Mouse (Mus musculus) WW6 (cell line): ENCODE data around the gene Traip.

Source experiments
- DNase-seq: peaks from one replicate; pipeline ENCODE4 v3.0.0-alpha.2; 2013; ENCODE audit warnings: low read depth, low spot score

Gene Traip

GRCm38 (mm10) chr9:107949922-107950235 is at the start of gene Traip:
TSS of gene Traip (plus strand) at chr9:107950136.
- DNase-seq = no peak

- DNase-seq = peak; percentile 87
Observed at GRCm38 (mm10) chr9:107900840-107901626, 48.9 kb upstream of the Traip start.

- DNase-seq = no peak
Observed at GRCm38 (mm10) chr9:107901627-107901914, 48.4 kb upstream of the Traip start.

GRCm38 (mm10) chr9:107904726-107905125 is 45.2 kb upstream of the Traip start:
- DNase-seq = peak; percentile 68

GRCm38 (mm10) chr9:107906252-107906966 is 43.5 kb upstream of the Traip start, which contains the start of gene Mst1r:
TSS of gene Mst1r (plus strand) at chr9:107906873.
- DNase-seq = no peak

GRCm38 (mm10) chr9:107906967-107907800 is 42.8 kb upstream of the Traip start:
- no peak for DNase-seq

- DNase-seq = no peak
Observed at GRCm38 (mm10) chr9:107907801-107908120, 42.2 kb upstream of the Traip start.

GRCm38 (mm10) chr9:107908410-107909158 is 41.4 kb upstream of the Traip start:
- no peak for DNase-seq

GRCm38 (mm10) chr9:107910025-107910769 is 39.7 kb upstream of the Traip start:
- DNase-seq = no peak

- no peak for DNase-seq
Observed at GRCm38 (mm10) chr9:107914764-107915420, 35.0 kb upstream of the Traip start.

GRCm38 (mm10) chr9:107917895-107918608 is 31.9 kb upstream of the Traip start:
- DNase-seq = no peak

GRCm38 (mm10) chr9:107918884-107919283 is 31.1 kb upstream of the Traip start:
- no peak for DNase-seq

GRCm38 (mm10) chr9:107919441-107919840 is 30.5 kb upstream of the Traip start:
- DNase-seq = no peak

GRCm38 (mm10) chr9:107923021-107923420 is 26.9 kb upstream of the Traip start:
- DNase-seq = no peak

GRCm38 (mm10) chr9:107923956-107924355 is 26.0 kb upstream of the Traip start:
- DNase-seq = no peak

GRCm38 (mm10) chr9:107925251-107925650 is 24.7 kb upstream of the Traip start:
- DNase-seq = no peak

- DNase-seq = no peak
Observed at GRCm38 (mm10) chr9:107926920-107927420, 23.0 kb upstream of the Traip start.

- DNase-seq = no peak
Observed at GRCm38 (mm10) chr9:107927749-107928148, 22.2 kb upstream of the Traip start.

GRCm38 (mm10) chr9:107928169-107928568 is 21.8 kb upstream of the Traip start, which contains the start of gene Actl11:
TSS of gene Actl11 (plus strand) at chr9:107928469.
- DNase-seq = no peak

- DNase-seq = no peak
Observed at GRCm38 (mm10) chr9:107932221-107932620, 17.7 kb upstream of the Traip start.
